Mouse (Mus musculus): ENCODE measurements around the gene Prrg1.
"Not testable (repeated sequence)": the region's sequence is repeated elsewhere in the genome, so short reads cannot be mapped to it uniquely, and the experiment has no call there.

Prrg1 gene

DNA sequence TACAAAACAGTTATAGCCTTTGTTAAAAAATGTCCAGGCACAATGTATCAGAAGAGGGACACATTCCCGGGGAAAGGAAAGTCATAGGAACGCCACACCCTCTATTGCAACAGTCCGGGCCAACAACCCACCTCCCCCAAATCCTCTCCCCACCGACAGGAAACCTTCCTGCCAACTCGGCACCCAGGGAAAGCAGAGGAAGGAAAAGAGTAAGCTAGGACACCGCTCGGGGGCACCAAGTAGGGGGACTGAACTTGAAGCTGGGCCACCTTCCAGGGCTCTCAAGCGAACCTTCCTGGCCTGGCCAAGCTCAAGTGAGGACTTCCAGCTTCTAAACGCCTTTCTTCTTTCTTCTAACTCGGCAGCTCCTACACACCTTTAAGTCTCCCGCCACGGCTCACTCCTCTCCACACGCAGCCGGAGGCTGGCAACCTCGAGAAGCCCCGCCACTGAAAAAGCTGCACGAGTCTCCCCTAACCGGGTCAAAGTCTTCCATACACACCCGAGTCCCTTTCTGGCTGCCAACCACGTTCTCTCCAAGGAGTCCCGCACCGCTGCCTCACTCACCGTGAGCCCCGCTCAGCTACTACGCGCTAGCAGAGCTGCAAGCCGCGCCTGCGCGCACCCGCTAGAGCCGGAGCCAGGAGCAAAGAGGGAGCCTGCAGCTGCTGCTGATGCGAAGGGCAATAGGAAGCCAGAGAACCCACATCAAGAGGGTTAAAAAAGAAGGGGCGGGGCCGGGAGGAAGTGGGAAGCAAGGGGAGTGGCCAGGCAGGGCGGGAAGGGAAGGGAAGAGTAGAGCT is at the start of gene Prrg1:
Gene Prrg1 (minus strand): TSS at position 695 of the 803 bp plus-strand sequence.
- DNase-seq (ENCODE audit: extremely low read depth, insufficient read length, low spot score) = peak; percentile 91

- DNase-seq (ENCODE audit: extremely low read depth, insufficient read length, low spot score) = no peak
These were observed 22.1 kb upstream of the Prrg1 start for GRCm38 (mm10) chrX:78605814-78606213.

GRCm38 (mm10) chrX:78593138-78593537 is 9.4 kb upstream of the Prrg1 start:
- no peak for DNase-seq (ENCODE audit: extremely low read depth, insufficient read length, low spot score)

DNA sequence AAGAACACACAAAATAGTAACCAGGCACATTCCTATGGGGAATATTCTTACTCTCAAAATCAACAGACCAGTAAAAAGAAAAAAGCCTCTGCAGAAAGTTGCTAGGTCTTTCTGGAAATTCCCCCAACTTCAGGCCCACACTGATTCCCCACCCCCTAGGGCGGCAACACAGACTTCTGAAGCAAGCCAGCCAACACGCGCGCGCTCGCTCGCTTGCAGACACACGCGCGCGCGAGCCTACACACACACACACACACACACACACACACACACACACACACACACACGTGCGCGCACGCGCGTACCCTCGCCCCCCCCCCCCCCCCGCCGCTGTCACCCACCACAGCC is 868 bp downstream of the Prrg1 start:
- peak; percentile 67 for DNase-seq (ENCODE audit: extremely low read depth, insufficient read length, low spot score)

- DNase-seq (ENCODE audit: extremely low read depth, insufficient read length, low spot score) = no peak
These were observed 20.2 kb downstream of the Prrg1 start for GRCm38 (mm10) chrX:78563451-78563850.

- no peak for DNase-seq (ENCODE audit: extremely low read depth, insufficient read length, low spot score)
These were observed 30.3 kb downstream of the Prrg1 start for GRCm38 (mm10) chrX:78553399-78553798.

GRCm38 (mm10) chrX:78552704-78553103 is 31.0 kb downstream of the Prrg1 start:
- DNase-seq (ENCODE audit: extremely low read depth, insufficient read length, low spot score) = no peak

- peak; percentile 1 for DNase-seq (ENCODE audit: extremely low read depth, insufficient read length, low spot score)
These were observed 36.0 kb downstream of the Prrg1 start for GRCm38 (mm10) chrX:78547696-78548095.

DNA sequence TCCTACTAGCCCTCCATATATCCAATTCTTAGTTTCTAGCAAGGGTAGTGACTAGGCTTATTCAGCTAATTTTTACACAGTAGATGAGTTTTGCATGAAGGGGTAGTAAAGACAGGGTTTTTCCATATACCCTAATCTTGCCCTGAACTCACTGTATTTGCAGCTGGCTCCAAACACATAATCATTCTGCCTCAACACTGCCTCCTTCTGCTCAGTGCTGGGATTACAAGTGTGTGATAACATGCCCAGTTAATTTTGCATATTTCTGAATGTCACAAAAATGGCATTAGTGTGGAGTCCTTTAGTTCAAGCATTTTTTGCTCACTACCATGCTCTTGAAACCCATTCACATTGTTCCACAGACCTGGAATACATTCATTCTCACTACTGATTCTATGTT is 44.0 kb downstream of the Prrg1 start:
- no peak for DNase-seq (ENCODE audit: extremely low read depth, insufficient read length, low spot score)

DNA sequence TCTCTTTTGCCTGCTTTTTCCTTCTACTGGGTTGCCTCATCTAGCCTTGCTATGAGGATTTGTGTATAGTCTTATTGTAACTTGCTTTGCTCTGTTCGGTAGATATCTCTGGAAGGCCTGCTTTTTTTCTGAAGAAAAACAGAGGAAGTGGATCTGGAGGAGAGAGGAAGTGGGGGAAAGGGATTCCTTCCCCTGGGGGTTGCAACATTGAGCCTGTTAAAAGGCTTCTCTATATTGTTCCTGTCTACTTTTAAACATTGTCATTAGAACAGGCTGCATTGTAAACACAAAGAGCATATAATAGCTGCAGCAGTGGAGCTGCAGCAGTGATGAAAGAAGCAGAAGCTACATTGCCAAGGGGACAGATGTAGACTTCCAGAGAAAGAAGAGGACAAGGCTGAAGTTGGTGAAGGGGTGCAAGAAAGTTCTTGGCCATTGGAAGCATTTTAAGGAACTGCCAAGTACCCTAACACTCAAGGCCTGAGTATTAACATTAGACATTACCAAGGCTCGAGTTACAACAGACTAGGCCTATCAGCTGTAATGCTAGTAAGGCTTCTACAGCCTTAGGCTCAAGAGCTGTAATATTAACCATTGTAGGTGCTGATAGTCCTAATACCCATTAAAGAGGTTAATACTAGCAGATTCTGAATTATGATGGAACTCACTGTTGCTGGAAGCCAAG is 44.9 kb downstream of the Prrg1 start:
- no peak for DNase-seq (ENCODE audit: extremely low read depth, insufficient read length, low spot score)

DNA sequence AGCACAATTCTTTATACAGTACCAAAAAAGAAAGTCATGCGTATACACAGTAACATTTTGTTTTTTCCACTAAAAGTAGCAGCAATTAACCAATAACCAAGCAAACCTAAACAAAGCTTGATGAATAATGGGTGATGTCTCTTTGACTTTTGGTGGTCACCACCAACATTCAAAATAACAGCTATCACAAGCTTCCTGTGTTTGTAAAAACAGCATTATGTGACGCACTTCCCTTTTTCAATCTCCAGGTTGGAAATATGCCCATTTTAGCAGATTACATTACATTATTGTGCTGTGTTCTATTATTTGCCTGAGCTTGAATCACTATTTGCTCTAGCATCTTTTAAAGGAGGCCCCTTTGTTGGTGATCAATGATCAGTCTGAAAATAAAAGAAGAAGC is 65.4 kb downstream of the Prrg1 start:
- DNase-seq (ENCODE audit: extremely low read depth, insufficient read length, low spot score) = no peak

GRCm38 (mm10) chrX:78482987-78483386 is 100.7 kb downstream of the Prrg1 start:
- DNase-seq (ENCODE audit: extremely low read depth, insufficient read length, low spot score) = no peak

DNA sequence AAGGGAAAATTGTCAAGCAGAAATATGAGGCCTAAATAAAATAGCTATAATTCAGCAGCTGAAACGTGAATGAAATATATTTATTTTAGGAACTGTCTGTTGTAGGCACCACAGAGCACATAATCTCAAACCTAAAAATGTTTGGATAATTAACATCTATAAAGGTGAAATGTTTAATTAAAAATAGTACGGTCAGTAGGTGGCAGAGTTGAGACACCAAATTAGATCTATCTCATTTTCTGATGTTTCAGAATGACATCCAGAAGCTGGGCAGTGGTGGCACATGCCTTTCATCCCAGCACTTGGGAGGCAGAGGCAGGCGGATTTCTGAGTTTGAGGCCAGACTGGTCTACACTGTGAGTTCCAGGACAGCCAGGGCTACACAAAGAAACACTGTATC is 104.0 kb downstream of the Prrg1 start:
- DNase-seq (ENCODE audit: extremely low read depth, insufficient read length, low spot score) = no peak

- no peak for DNase-seq (ENCODE audit: extremely low read depth, insufficient read length, low spot score)
These were observed 149.3 kb downstream of the Prrg1 start for GRCm38 (mm10) chrX:78434357-78434756.

DNA sequence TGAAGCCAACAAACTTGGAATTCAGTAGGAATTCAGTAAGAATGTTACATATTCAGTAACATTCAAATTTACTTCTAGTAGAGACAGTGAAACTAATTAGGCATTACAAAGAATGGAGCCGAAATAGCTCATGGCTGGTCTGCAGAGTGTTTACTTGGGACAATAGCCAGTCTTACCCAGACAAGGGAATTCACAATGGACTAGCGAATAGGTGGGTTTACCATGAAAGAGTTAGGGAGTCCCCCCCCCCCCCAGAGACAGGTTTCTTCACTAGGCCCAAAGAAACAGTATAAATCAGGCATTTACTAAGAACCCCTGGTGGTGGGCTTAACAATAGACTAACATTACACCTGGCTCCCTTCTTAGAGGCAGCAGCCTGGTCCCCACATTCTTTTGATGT is 180.3 kb downstream of the Prrg1 start:
- not testable (repeated sequence) for DNase-seq (ENCODE audit: extremely low read depth, insufficient read length, low spot score)
